ENCODE assay signal across 16 mouse cellular contexts in the genomic region with DNA sequence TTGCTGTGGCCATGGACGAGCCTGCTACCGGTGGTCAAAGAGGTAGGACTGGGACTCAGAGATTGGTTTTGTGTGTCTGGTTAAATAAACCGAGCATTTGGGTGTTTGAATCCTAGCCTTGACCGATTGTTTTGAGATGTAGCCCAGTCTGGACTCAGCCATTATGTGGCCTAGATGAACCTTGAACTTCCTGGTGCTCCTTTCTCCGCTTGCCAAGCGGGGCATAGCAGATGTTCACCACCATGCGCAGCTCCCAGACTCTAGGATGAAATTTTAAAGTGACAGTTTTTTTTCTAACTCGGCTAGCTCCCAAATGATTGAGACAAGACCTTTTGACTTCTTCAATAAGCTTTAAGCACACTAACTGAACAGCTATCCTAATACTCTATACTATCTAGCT.
"Had no signal": no experiment of that assay in that cellular context is flagged by ENCODE, and none has a peak within 500 bp of the region (broad histone marks: within the 10 kb centered on the region; RNA-seq: fewer than 3 reads in every experiment).

No protein-coding gene starts in this region.

- DNase-seq: lung, postnatal 14 days; lung, postnatal 36 days; right cerebral cortex, postnatal 14 days; thymus, adult 2 months; thymus, postnatal 25 days; thymus, postnatal 4 days had no signal

- H3K9me3 ChIP-seq: lung, embryonic 15.5 days; megakaryocyte, embryonic 14.5 days; midbrain, embryonic 15.5 days; neural tube, embryonic 12.5 days; stomach, embryonic 15.5 days had no signal

- ATAC-seq: lung, postnatal 0 days; midbrain, embryonic 13.5 days; midbrain, embryonic 15.5 days had no signal

- H3K4me2 ChIP-seq: lung, embryonic 15.5 days; midbrain, embryonic 11.5 days; midbrain, embryonic 13.5 days; midbrain, embryonic 15.5 days; neural tube, embryonic 12.5 days; stomach, embryonic 15.5 days had no signal

- H3K4me3 ChIP-seq: lung, embryonic 15.5 days; megakaryocyte, embryonic 14.5 days; midbrain, embryonic 13.5 days; midbrain, embryonic 15.5 days; neural tube, embryonic 12.5 days; stomach, embryonic 15.5 days had no signal

- H3K27ac ChIP-seq: lung, embryonic 15.5 days; macrophage; midbrain, embryonic 13.5 days; midbrain, embryonic 15.5 days; neural tube, embryonic 12.5 days; stomach, embryonic 15.5 days; stomach, postnatal 0 days had no signal

- H3K9ac ChIP-seq: lung, embryonic 15.5 days; midbrain, embryonic 13.5 days; midbrain, embryonic 15.5 days; neural tube, embryonic 12.5 days; stomach, embryonic 15.5 days had no signal

- H3K36me3 ChIP-seq: midbrain, embryonic 15.5 days; neural tube, embryonic 12.5 days had no signal

- H3K27me3 ChIP-seq: lung, embryonic 15.5 days; megakaryocyte, embryonic 14.5 days; midbrain, embryonic 13.5 days; midbrain, embryonic 15.5 days; neural tube, embryonic 12.5 days; stomach, embryonic 15.5 days had no signal

- H3K4me1 ChIP-seq: megakaryocyte, embryonic 14.5 days; midbrain, embryonic 13.5 days; midbrain, embryonic 15.5 days; neural tube, embryonic 12.5 days; stomach, embryonic 15.5 days had no signal
